Mouse (Mus musculus) heart, adult 2 months (tissue): ENCODE results near the gene Slc8a3.

Experiments used
- CTCF ChIP-seq: fragments of 200-600 bp; IDR thresholded peaks from 2 replicates; pipeline ENCODE4 v1.8.1; 2022; ENCODE audit warnings: antibody characterized with exemption, mild to moderate bottlenecking, moderate library complexity
- EP300 ChIP-seq: fragments of 200-500 bp; IDR thresholded peaks from 2 replicates; pipeline ENCODE4 v1.6.1; 2011; ENCODE audit warnings: low read depth, low read length, control low read depth; ENCODE audit not compliant: insufficient read depth
- POLR2A ChIP-seq: fragments of 200-500 bp; IDR thresholded peaks from 2 replicates; pipeline ENCODE4 v1.6.1; 2011; ENCODE audit warnings: mild to moderate bottlenecking, low read depth, low read length, control low read depth; ENCODE audit not compliant: insufficient read depth

DNA sequence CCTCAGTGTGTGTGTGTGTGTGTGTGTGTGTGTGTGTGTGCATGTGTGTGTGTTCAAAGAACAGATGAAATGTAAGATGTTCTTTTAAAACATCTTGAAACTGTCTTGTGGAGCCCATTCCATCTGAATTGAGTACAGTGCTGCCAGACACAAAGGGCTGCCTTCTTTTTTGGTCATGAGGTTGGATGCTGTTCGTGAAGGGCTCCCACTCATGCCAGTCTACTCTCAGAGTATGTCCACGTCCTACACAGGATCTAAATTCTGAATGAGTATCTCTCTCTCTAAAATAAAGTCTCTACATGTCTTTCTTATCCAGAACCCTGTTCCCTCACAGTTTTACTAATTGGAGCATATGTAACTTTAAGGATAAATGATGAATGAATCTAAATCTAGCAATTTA, 124.4 kb downstream of the Slc8a3 start:
- TF ChIP-seq CTCF (no peak), POLR2A (no peak), EP300 (no peak)
